Mouse (Mus musculus) megakaryocyte, embryonic 14.5 days (primary cell): ENCODE data around the gene Sgip1.

Experiments
- FLI1 ChIP-seq: IDR thresholded peaks from 2 replicates; pipeline ENCODE4 v1.6.1; 2012; ENCODE audit warnings: low read length, inconsistent platforms, mixed read lengths
- GATA1 ChIP-seq: IDR thresholded peaks from 3 replicates; pipeline ENCODE4 v1.6.1; 2012; ENCODE audit warnings: mixed read lengths, low read length, inconsistent platforms, borderline replicate concordance

GRCm38 (mm10) chr4:102854928-102855892 lies 114.1 kb downstream of the Sgip1 start:
- TF ChIP-seq FLI1 (no peak), GATA1 (no peak)
